Mouse (Mus musculus) gastrocnemius, adult 8-10 months (tissue): ENCODE results near the gene Them7. TPM values are rescaled to one million over a fixed set of nuclear protein-coding genes. Genes with fewer than 3 reads are reported as not detected.

Experiments used
- DNase-seq, 2 experiments: peaks; one replicate each; pipeline ENCODE4 v3.0.0; 2022; ENCODE audit warnings: low spot score in 2 of 2
- total RNA-seq, 4 experiments: library from RNA; stranded (reverse); gene quantifications; 2 replicates each; pipeline ENCODE4 v1.2.4; 2022

Them7 gene
- total RNA-seq, 4 experiments from 2014 or later, result not detected

DNA sequence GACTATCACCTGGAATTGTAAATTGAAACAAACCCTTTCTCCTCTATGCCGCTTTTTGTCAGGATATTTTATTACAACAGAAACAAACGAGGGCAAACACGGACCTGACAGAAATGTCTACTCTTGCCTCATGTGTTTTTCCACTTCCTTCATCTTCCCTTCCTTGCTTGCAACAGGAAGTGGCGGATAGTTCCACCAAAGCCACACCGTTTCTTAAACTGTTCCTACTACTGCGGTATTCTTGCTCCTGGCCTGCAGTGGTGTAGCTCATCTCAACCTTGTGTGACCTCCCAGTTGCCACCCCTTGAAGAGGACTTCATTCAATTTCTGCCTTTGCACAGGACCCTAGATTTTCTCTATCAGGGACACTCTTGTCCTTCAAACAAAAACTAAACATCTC lies 81.8 kb downstream of the Them7 start:
- DNase-seq, result no peak

DNA sequence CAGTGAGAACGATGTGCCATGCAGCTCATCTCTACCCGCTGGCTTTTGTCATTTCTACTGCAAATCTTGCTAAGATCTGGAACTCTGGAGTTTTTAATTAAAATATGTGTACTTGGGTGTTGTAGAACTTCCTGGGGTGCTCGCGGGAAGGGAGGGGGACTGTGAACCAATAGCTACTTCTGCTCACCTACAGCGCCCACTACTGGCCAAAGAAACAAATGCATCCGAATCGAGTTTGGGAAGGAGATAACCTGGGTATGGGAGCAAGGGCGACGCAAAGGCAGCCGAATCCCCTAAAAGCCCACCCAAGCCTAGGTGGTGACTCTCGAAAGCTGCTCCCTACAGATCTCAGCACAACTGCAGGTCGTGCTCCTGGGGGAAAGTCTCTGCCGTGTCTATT lies 87.3 kb downstream of the Them7 start:
- no peak for DNase-seq

DNA sequence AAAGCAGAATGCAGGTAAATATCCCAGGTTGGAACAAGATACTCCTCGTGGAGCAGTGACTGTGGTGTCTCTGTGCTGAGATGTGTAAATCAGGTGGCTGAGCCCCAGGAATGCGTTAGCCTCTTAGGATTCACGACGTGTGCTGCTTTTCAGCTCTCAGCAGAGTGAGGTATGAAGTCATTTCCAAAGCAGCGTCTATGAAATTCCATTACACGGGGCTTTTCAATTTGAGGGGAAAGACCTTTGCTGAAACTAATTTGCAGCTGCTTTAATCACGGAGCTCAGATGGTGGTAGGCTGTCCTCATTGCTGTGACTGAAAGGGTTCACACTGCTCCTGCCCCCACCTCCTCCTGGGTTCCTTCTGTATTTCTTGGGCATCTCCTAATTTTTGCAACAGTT lies 87.9 kb downstream of the Them7 start:
- no peak for DNase-seq

DNA sequence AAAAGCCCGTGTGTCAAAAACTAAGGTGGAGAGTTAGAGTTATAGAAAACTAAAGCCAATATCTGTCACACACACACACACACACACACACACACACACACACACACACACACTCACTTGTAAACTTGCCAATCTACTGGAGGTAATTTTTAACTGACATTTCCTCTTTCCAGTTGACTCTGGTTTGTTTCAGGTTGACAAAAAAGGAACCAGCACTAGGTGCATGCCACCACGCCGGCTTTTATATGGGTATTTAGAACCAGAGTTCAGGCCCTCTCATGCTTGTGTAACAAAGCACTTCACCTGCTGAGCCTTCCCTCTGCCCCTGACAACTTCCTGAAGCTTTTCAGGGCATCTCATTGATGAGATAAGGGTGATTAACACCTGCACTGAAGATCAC lies 89.0 kb downstream of the Them7 start:
- no peak for DNase-seq

DNA sequence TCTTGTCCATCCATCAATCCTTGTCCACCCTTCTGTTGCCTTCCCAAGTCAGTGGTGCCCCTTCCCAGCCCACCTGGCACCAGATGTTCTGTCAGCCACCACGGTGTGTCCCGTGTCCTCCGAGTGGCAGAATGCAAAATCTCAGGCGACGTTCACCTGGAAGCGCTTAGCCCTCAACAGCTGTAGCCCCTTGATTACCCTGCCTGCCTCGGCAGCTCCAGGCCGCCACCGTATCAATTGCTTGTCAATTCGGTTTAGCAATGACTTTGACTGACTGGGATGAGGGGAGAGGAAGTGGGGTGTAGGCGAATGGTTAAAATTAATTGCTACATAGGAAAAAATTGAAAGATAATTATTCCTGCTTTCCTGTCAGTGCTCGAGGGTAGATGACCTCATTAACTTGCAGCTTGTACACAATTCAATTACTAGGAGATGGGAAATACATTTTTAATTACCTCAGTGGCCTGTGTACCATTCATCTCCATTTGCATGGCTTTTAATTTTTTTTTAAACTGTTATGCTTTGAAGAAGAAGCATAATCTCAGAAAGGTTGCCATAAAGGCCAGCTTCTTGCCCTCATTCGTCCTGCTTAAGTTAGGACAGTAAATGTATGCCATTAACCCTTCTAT lies 93.5 kb downstream of the Them7 start:
- DNase-seq, result no peak

DNA sequence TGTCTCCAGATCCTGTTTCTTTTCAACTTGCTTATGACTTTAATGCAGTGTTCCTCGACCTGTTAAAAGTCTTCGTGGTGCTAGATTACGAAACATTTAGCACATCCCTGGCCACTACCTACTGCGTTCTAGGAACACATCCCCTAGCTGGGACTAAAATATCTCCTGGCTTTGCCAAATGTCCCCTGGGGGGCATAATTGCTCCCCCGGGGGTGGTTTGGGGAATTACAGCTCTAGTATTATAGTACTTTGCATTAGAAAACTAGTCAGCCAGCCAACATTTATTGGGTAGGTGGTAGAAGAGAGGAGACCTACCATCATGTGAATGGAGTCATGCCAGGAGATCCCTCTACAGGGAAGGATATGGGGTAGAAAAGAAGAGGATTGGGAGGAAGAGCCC lies 101.9 kb downstream of the Them7 start:
- DNase-seq, result no peak

DNA sequence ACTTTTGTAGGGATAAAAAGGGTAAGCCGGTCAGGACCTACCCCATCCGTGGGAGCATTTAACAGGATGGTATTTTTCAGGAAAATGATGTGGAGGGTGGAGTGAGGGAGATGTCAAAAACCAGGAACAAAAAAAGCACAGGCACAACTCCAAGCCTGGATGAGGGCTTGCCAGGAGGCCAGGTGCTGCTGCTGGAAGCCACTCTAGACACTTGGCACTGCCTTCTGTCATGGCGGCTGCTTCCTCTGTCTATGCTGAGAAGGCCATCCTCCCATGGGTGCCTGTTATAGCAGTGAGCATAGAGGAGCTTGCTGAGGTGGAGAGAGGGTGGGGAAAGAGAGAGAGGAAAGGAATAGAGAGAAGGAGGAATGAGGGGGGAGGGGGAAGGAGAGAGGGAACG lies 105.9 kb downstream of the Them7 start:
- DNase-seq, result no peak

DNA sequence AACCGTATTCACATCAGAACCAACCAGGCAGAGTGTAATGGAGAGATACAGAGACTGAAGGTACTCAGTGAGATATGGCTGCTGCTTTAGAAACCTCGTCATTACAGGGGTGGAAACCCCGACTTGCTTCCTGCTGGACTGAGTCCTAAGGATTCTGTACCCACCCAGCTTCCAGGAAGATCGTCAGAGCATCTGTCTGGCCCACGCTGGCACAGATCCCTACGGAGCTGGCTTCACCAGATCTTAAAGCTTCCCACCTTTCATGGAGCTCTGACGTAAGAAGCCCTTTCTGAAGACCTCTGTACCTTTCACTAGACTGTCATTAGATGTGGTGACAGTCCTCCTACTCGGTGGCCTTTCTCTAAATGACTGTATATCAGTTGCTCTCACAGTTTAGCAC lies 109.0 kb downstream of the Them7 start:
- DNase-seq, result no peak

DNA sequence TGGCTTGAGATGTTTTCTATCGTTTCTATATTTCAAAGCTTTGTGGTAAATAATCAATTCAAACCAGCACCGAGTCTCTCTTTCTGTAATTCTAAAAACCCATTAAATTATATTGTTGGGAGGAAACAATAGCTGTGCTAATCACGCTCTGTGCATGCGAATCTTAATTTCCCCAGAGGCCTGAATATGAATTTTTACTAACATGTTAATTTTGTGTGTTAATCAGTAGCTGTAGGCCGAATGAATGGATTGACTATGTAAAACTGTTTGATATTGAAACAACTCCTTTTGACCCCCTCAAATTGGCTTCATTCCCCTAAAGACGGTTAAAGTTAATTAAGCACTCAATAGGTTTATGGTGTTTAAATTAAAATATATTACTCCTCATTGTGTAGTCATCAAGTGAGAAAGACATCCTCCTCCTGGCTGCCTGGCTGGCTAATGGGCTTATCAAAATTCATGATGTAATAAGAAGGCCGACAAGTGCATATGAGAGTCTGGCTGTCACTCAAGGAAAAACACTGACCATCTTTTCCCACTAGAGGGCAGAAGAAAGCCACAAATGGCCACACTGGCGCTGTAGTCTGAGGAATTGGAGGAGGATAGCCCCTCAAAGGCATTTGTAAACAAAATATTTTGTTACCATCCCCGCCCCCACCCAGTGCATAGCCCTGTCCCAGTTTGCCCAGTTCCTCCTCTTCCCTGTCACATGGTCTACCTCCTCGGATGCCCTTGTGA lies 110.0 kb downstream of the Them7 start:
- no peak for DNase-seq

DNA sequence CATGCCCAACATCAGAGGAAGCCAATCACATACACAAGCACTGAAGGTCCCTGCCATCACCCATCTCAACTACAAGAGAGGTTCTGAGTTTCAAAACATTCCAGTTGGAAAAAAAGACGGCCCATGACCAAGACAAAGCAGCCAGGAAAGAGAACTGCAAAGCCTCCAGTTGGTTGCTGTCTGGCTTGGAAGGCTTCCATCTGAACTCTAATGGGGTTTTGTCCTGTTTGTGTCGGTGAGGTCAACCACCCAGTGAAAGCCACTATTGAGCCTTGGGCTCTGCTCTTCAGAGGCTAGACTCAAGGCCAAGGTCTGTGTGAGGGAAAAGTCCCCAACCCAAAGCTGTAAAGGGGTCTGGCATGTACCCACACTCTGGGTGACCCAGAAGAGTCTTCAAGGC lies 111.5 kb downstream of the Them7 start:
- DNase-seq, result no peak

DNA sequence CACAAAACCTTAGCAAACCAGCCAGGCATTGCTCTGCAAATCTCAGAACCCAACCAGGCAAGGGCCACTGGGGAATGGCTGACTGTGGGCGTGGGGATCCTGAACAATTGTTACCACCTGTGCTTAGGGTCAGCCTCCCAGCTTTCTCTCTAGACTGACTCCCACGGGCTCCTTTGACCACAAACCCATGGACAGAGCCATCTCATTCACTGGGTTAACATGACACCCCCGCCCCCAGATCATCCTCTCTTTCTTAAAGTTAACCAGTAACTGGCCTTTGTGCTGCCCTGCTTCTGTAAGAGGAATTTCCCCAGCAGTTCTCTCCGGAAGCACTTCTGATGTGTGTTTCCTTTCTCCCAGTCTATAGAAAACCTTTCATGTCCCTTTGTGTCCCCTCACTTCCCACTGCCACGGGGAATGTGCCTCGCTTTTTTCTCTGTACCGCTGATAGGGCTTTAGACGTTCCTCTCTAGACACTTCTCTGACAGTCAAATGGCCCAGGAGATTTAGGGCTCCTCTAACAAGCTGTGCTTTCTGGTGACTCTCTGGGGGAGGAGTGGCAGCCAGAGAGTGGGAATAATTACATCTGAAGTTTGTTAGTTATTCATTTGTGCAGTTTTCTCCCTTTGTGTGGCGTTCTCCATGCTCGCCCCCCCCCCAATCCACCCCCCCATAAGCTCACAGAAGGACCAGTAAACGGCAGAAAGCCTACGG lies 112.4 kb downstream of the Them7 start:
- no peak for DNase-seq

DNA sequence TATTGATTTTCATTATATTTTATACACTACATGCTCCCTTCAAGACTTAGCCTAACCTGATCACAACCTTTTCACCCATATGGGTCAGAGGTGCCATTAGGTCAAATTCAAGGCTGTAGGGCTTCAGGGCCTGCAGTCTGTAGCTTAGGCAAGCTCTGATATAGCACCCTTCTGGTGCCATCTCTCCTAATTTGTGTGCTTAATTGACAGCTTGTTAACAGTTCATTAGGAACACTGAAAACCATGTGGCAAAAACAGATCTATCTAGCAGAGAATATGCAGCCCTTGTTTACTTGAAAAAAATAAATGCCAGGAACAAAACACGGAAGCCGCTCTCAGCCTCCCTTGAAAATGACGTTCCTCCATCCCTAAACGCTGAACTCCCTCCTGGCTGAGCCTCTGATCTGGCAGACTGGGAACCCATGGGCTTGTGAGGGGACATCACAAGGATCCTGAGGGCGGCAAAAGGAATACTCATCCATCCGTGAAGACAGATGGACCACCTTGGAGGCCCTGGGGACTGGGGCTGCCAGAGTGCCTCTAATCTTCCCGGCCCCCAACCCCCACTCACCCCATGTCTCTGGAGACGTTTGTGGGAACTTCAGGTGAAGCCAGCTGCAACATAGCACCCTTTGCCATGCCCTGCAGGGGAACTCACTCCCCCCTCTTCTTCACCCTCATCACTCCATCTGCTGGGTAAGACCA lies 113.2 kb downstream of the Them7 start:
- no peak for DNase-seq

DNA sequence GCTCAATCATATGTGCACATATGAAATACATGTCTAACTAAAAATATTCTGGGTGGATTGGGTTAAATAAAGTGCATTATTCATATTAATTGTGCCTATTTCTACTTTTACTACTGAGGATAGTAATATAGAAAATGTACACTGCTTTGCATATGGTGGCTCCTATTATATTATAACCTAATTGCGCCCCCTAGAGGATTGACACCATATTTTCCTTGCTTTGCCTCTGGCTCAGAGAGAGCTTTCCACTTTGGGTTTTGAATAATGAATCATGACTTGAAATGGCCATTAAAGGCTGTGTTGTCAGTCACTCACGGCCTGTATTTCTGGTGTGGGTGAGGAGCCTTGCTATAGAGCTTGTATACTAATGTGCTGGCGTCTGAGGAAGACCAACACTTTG lies 115.9 kb downstream of the Them7 start:
- DNase-seq, result no peak

DNA sequence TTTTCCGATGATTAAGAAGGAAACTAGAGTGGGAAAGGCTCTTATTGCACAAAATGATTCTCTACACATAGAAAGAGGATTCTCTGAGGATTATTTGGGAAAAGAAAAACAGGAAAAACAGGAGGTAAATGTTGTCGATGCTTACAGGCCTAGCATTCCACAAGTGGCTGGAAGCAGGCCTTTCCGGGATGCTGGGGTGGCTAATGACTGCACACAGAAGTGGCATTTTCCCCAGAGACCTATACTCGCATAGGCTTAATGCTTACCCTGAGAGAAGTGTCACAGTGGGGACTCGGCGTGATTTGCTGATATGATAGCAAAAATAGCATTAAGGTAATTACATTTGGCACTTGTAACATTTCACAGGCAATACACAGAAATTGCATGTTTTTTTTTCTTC lies 124.8 kb downstream of the Them7 start:
- no peak for DNase-seq

DNA sequence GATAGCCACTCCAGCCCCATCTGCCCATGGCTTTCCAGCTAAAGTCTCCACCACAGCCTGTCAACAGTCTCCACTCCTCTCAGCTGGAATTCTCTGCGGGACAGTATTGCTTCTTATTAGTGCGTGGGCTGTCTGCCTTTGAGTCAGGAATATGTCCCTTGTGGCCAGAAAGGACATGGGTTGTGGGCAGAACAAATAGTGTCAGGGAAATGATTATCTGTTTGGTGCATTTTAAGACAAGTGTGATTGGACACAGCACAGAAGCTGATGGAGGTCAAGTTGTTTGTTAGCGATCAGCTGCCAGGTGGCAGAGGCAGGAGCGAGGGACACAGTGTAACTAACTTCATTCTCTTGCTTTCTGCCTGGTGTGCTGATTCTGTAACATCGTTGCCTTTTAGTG lies 132.7 kb downstream of the Them7 start:
- no peak for DNase-seq

DNA sequence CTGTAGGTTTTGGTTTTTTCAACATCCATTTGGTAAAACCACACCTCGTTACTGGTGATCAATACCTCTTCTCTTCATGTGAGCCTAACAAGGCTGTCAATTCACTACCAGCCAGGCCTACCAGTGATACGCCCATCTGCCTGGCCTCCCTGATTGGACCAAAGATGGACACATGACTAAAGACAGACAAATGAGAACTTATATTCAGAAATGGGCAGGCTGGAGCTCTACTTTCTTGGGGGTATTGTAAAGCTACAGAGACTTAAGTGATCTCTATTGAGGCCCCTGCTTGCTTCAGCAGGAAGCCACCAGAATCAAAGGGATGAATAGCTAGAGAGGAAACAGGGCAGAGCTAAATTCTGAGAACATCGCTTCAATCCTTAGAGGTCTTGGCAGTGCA lies 133.9 kb downstream of the Them7 start:
- no peak for DNase-seq

DNA sequence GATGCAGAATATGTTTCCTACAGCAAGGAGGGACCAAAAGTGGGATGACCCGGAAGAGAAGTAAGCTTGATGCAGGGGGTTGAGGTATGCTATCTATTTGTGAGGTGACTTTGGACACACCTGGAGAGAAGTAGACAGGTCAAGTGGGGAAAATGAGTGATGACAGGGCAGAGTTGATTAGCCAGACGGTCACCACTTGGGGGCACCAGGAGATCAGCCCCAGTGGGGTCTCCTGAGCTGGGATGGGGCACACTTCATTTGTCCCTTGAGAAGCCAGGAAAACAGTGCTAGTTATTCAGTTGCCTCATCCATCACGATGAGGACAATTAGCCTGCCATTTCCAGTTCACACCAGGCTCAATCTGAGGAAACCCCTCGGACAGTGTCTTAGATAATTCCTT lies 143.5 kb downstream of the Them7 start:
- DNase-seq, result no peak

DNA sequence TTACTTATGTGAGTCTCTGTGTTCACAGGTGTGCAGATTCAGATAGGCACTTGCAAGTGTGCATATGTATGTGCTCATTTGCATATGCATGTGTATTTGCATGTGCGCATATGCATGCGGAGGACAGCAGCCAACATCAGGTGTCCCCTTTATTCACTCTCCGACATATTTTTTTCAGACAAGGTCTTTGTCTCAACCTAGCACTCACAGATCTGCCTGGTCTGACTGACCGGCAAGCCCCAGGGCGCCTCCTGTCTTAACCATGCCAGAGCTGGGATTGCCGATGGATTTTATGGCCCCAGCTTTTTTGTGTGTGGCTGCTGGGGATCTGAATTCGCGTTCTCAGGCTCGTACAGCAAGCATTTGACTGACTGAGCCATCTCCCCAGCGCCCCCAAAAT lies 146.1 kb downstream of the Them7 start:
- DNase-seq, result no peak

DNA sequence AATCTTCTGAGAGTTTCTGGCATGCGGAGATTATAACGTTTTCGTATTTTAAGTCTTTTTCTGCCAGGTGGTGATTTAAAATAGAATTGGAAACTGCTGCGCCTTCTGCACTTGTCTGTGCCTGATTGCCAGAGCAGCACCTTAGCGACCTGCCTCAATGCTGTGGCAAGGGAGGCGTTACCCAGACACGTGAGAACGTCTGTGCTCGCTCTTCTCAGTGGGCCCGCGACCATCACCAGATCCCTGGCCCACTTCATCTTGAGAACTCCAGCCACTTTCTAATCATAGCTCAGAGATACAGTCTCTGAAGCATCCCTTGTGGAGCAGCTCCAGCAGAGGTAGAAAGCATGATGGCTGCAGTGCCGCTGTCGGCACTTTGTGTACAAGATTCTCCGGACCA lies 146.6 kb downstream of the Them7 start:
- DNase-seq, result no peak

DNA sequence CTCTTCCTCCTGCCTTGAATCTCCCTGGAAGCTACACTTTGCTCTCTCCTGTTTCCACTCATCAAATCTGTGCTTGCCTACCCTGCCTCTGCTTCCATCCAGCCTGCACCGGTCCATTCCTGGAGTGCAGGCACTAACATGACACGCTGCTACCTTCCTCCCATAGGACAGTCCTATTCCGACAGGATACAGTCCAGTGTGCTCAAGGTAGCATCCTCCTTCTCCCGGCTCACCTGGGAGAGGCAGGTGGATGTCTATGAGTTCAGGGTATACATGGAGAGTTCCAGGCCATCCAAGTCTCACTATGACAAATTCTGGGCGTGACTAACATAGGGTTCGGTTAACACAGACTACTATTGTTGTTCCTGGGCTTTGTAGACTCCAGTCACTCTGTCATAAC lies 148.0 kb downstream of the Them7 start:
- no peak for DNase-seq

DNA sequence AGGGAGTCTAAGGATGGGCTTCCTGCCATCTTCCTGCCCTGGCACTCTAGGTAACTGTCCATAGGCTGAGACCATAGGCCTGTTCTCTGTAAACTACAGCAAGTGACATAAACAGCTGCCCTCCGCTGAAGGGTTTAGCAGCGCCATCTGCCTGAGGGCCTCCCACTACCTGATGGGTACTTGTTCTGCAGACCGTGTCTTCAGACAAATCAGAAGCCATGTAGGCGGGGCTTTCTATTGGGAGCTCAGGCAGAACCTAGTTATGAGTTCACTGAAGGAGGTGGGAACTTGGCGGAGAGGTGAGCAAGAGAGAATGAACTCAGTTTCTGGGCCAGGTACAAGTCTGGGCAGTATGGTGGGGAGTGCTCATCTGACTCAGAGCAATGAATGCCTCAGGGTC lies 148.6 kb downstream of the Them7 start:
- no peak for DNase-seq

DNA sequence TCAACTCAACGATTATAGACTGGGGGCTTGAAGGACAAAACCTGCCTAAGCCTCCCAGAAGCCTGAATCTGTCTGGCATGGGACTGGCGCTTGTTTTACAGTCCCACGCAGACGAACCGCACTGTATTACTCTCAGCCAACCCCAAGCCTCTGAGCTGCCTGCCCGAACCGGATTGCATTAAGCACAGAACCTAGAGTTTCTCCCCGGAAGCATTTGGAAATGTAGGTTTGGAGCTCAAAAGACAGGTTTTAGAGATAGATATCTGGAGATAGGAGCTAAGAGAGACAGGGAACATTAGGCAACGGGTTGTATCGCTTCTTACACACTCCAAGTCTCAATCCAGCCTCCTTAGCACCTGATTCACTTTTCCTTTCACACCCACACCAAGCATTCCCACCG lies 149.5 kb downstream of the Them7 start:
- DNase-seq, result no peak
